Mouse (Mus musculus): ENCODE data around the gene Unkl.

- no peak for TF ChIP-seq GATA1 (IDR thresholded peaks at IDR 0.05; ENCODE audit: borderline replicate concordance, low read length)
- TF ChIP-seq FLI1 (IDR thresholded peaks at IDR 0.05; ENCODE audit: low read length), result no peak
Observed at GRCm38 (mm10) chr17:25169706-25170105, 18.5 kb upstream of the Unkl start.
